Mouse (Mus musculus) heart, embryonic 12.5 days (tissue): ENCODE measurements around the gene Gm11172. TPM values are rescaled to one million over a fixed set of nuclear protein-coding genes. Genes with fewer than 3 reads are reported as not detected.
A peak's percentile ranks its signal among the peaks of the same experiment; 100 is the strongest.

Experiments used
- ATAC-seq: fragments of 200-750 bp; cut with Nextera tagmentation; 2 replicates; pipeline ENCODE4 v1.8.0; 2017; ENCODE audit warnings: moderate TSS enrichment, moderate library complexity; ENCODE audit not compliant: insufficient number of reproducible peaks, low FRiP score
- H3K27ac ChIP-seq: fragments of 300-500 bp; sonication (generic); 2 replicates; pipeline ENCODE4 v1.5.1; 2016; ENCODE audit warnings: mild to moderate bottlenecking, moderate library complexity; ENCODE audit not compliant: poor library complexity, severe bottlenecking
- H3K27me3 ChIP-seq: fragments of 300-500 bp; sonication (generic); replicated peaks from 2 replicates; pipeline ENCODE4 v1.6.1; 2016; ENCODE audit warnings: mild to moderate bottlenecking, moderate library complexity
- H3K36me3 ChIP-seq: fragments of 300-500 bp; sonication (generic); 2 replicates; pipeline ENCODE4 v1.6.1; 2016; ENCODE audit warnings: mild to moderate bottlenecking, moderate library complexity
- H3K4me1 ChIP-seq: fragments of 300-500 bp; sonication (generic); replicated peaks from 2 replicates; pipeline ENCODE4 v1.6.1; 2016; ENCODE audit warnings: mild to moderate bottlenecking
- H3K4me2 ChIP-seq: fragments of 300-500 bp; sonication (generic); 2 replicates; pipeline ENCODE4 v1.6.1; 2016; ENCODE audit warnings: mild to moderate bottlenecking, moderate library complexity
- H3K4me3 ChIP-seq: fragments of 300-500 bp; sonication (generic); 2 replicates; pipeline ENCODE4 v1.5.1; 2016; ENCODE audit warnings: mild to moderate bottlenecking
- H3K9ac ChIP-seq: fragments of 300-500 bp; sonication (generic); 2 replicates; pipeline ENCODE4 v1.6.1; 2016; ENCODE audit warnings: mild to moderate bottlenecking, moderate library complexity
- H3K9me3 ChIP-seq: fragments of 300-500 bp; sonication (generic); replicated peaks from 2 replicates; pipeline ENCODE4 v1.6.1; 2016; ENCODE audit warnings: mild to moderate bottlenecking, moderate library complexity
- WGBS: fragments of 180-500 bp; shearing (Covaris S2); methylation state at CpG from one replicate; pipeline ENCODE4 v1.1.7; 2016; 5-methylcytosine and 5-hydroxymethylcytosine counted together
- polyA plus RNA-seq: library from polyadenylated mRNA; unstranded; fragments of >200 nt; fragmentation: Nextera tagmentation; extraction: Ambion mirVana; gene quantifications from 2 replicates; pipeline ENCODE4 v1.2.1, GENCODE M21; 2016

Gene Gm11172
- polyA plus RNA-seq, 1 experiment from 2014 or later, result not detected

GRCm38 (mm10) chr16:10777579-10778160 is 35.0 kb upstream of the Gm11172 start:
- H3K4me1 ChIP-seq, result peaks cover 47% of the 10 kb centered on the region
- WGBS, result 58% methylated on average over 5 of the region's 5 CpGs
- H3K36me3 ChIP-seq, result 0 out of 2 replicates have a peak, but pooled peaks cover under 1% of the 10 kb centered on the region
- no peak overlapping the region for H3K9ac ChIP-seq
- no peak; the same call in 1 of the 2 replicates for ATAC-seq
- no peak overlapping the region for H3K4me3 ChIP-seq
- H3K4me2 ChIP-seq, result no peak overlapping the region
- H3K27me3 ChIP-seq, result no peaks in the 10 kb centered on the region; the same call in 1 of the 2 replicates
- H3K9me3 ChIP-seq, result no peaks in the 10 kb centered on the region
- peak overlapping the region; percentile 54 for H3K27ac ChIP-seq

GRCm38 (mm10) chr16:10780631-10781120 is 32.0 kb upstream of the Gm11172 start:
- 76% methylated on average over 5 of the region's 5 CpGs for whole genome bisulfite sequencing
- H3K4me3 ChIP-seq, result no peak overlapping the region
- no peak overlapping the region for H3K4me2 ChIP-seq
- ATAC-seq, result no peak
- H3K36me3 ChIP-seq, result 0 out of 2 replicates have a peak, but pooled peaks cover 3% of the 10 kb centered on the region
- H3K27ac ChIP-seq, result peak overlapping the region; percentile 88; the same call in 1 of the 2 replicates
- H3K9me3 ChIP-seq, result no peaks in the 10 kb centered on the region
- H3K4me1 ChIP-seq, result peaks cover 61% of the 10 kb centered on the region
- no peak overlapping the region for H3K9ac ChIP-seq
- no peaks in the 10 kb centered on the region for H3K27me3 ChIP-seq

GRCm38 (mm10) chr16:10781862-10782371 is 30.8 kb upstream of the Gm11172 start:
- H3K4me1 ChIP-seq, result peaks cover 62% of the 10 kb centered on the region
- 22% methylated on average over 9 of the region's 9 CpGs for WGBS
- peak overlapping the region; percentile 88 for H3K27ac ChIP-seq
- no peaks in the 10 kb centered on the region for H3K27me3 ChIP-seq
- H3K9me3 ChIP-seq, result no peaks in the 10 kb centered on the region
- peak overlapping the region; percentile 83 for H3K4me2 ChIP-seq
- peak overlapping the region; percentile 64; the same call in 1 of the 2 replicates for H3K4me3 ChIP-seq
- ATAC-seq, result no peak
- 0 out of 2 replicates have a peak, but pooled peaks cover 3% of the 10 kb centered on the region for H3K36me3 ChIP-seq
- peak overlapping the region; percentile 69; the same call in 1 of the 2 replicates for H3K9ac ChIP-seq

GRCm38 (mm10) chr16:10782377-10783151 is 30.2 kb upstream of the Gm11172 start:
- 0 out of 2 replicates have a peak, but pooled peaks cover 3% of the 10 kb centered on the region for H3K36me3 ChIP-seq
- peaks cover 62% of the 10 kb centered on the region for H3K4me1 ChIP-seq
- H3K4me3 ChIP-seq, result peak overlapping the region; percentile 64
- H3K9ac ChIP-seq, result peak overlapping the region; percentile 69
- no peaks in the 10 kb centered on the region for H3K27me3 ChIP-seq
- WGBS, result 51% methylated on average over 6 of the region's 6 CpGs
- ATAC-seq, result no peak
- H3K9me3 ChIP-seq, result no peaks in the 10 kb centered on the region
- H3K4me2 ChIP-seq, result peak overlapping the region; percentile 83
- peak overlapping the region; percentile 88 for H3K27ac ChIP-seq

- no peaks in the 10 kb centered on the region for H3K9me3 ChIP-seq
- peak overlapping the region; percentile 88 for H3K27ac ChIP-seq
- no peak for ATAC-seq
- H3K4me2 ChIP-seq, result peak overlapping the region; percentile 83
- H3K4me3 ChIP-seq, result peak overlapping the region; percentile 64
- peak overlapping the region; percentile 69; the same call in 1 of the 2 replicates for H3K9ac ChIP-seq
- no peaks in the 10 kb centered on the region for H3K27me3 ChIP-seq
- WGBS, result 28% methylated on average over 1 of the region's 1 CpGs
- peaks cover 56% of the 10 kb centered on the region for H3K4me1 ChIP-seq
- H3K36me3 ChIP-seq, result 0 out of 2 replicates have a peak, but pooled peaks cover 3% of the 10 kb centered on the region
Measured at GRCm38 (mm10) chr16:10783152-10783434, 29.6 kb upstream of the Gm11172 start.

GRCm38 (mm10) chr16:10783451-10783850 is 29.3 kb upstream of the Gm11172 start:
- H3K27me3 ChIP-seq, result 0 out of 2 replicates have a peak, but pooled peaks cover 3% of the 10 kb centered on the region
- H3K9ac ChIP-seq, result peak overlapping the region; percentile 69; the same call in 1 of the 2 replicates
- peaks cover 54% of the 10 kb centered on the region for H3K4me1 ChIP-seq
- no peak for ATAC-seq
- 0 out of 2 replicates have a peak, but pooled peaks cover 3% of the 10 kb centered on the region for H3K36me3 ChIP-seq
- H3K4me3 ChIP-seq, result peak overlapping the region; percentile 64
- H3K9me3 ChIP-seq, result no peaks in the 10 kb centered on the region
- peak overlapping the region; percentile 83 for H3K4me2 ChIP-seq
- H3K27ac ChIP-seq, result peak overlapping the region; percentile 88; the same call in 1 of the 2 replicates
- 64% methylated on average over 8 of the region's 8 CpGs for WGBS

- Histone ChIP-seq H3K4me1 (peaks cover 54% of the 10 kb centered on the region), H3K4me2 (peak overlapping the region; percentile 83), H3K27ac (peak overlapping the region; percentile 94), H3K27me3 (0 out of 2 replicates have a peak, but pooled peaks cover 10% of the 10 kb centered on the region), H3K36me3 (0 out of 2 replicates have a peak, but pooled peaks cover 3% of the 10 kb centered on the region), H3K9ac (peak overlapping the region; percentile 81), H3K4me3 (peak overlapping the region; percentile 64), H3K9me3 (no peaks in the 10 kb centered on the region)
- 2% methylated on average over 81 of the region's 81 CpGs for WGBS
- peak; percentile 26 for ATAC-seq
Measured at GRCm38 (mm10) chr16:10783883-10784792, 28.6 kb upstream of the Gm11172 start.

- ATAC-seq, result peak; percentile 75
- H3K4me1 ChIP-seq, result peaks cover 54% of the 10 kb centered on the region
- H3K36me3 ChIP-seq, result 0 out of 2 replicates have a peak, but pooled peaks cover 3% of the 10 kb centered on the region
- H3K27me3 ChIP-seq, result peaks cover 16% of the 10 kb centered on the region; the same call in 1 of the 2 replicates
- H3K4me2 ChIP-seq, result peak overlapping the region; percentile 83
- H3K9ac ChIP-seq, result peak overlapping the region; percentile 81
- no peaks in the 10 kb centered on the region for H3K9me3 ChIP-seq
- WGBS, result 0% methylated on average over 40 of the region's 55 CpGs
- peak overlapping the region; percentile 64 for H3K4me3 ChIP-seq
- peak overlapping the region; percentile 94 for H3K27ac ChIP-seq
Measured at GRCm38 (mm10) chr16:10784793-10785370, 27.8 kb upstream of the Gm11172 start.

- Histone ChIP-seq H3K36me3 (0 out of 2 replicates have a peak, but pooled peaks cover 3% of the 10 kb centered on the region), H3K9me3 (no peaks in the 10 kb centered on the region), H3K4me3 (peak within 1 kb of the TSS; percentile 64), H3K9ac (peak within 1 kb of the TSS; percentile 81), H3K27me3 (peaks cover 22% of the 10 kb centered on the region; the same call in 1 of the 2 replicates), H3K4me1 (peaks cover 50% of the 10 kb centered on the region), H3K27ac (peak within 1 kb of the TSS; percentile 94), H3K4me2 (peak within 1 kb of the TSS; percentile 83)
- peak; percentile 81 for ATAC-seq
- WGBS, result under 1% methylated on average over 57 of the region's 59 CpGs
Measured at GRCm38 (mm10) chr16:10785371-10786231, 27.1 kb upstream of the Gm11172 start, which contains the start of gene Socs1. Gene Socs1 (minus strand): TSS chr16:10785536.
